Mouse (Mus musculus) heart, embryonic 15.5 days (tissue): ENCODE results near the gene Fndc11. TPM values are rescaled to one million over a fixed set of nuclear protein-coding genes. Genes with fewer than 3 reads are reported as not detected.
A peak's percentile ranks its signal among the peaks of the same experiment; 100 is the strongest.

ENCODE experiments used
- ATAC-seq: fragments of 200-750 bp; cut with Nextera tagmentation; replicated peaks from 2 replicates; pipeline ENCODE4 v1.8.0; 2017; ENCODE audit warnings: low read depth, moderate TSS enrichment; ENCODE audit not compliant: insufficient number of reproducible peaks, insufficient read depth, low FRiP score
- H3K27ac ChIP-seq: fragments of 300-500 bp; sonication (generic); 2 replicates; pipeline ENCODE4 v1.5.1; 2015; ENCODE audit warnings: mild to moderate bottlenecking, inconsistent platforms
- H3K27me3 ChIP-seq: fragments of 300-500 bp; sonication (generic); 2 replicates; pipeline ENCODE4 v1.6.1; 2015; ENCODE audit warnings: inconsistent platforms
- H3K36me3 ChIP-seq: fragments of 300-500 bp; sonication (generic); 2 replicates; pipeline ENCODE4 v1.6.1; 2015; ENCODE audit warnings: mild to moderate bottlenecking, inconsistent platforms
- H3K4me1 ChIP-seq: fragments of 300-500 bp; sonication (generic); replicated peaks from 2 replicates; pipeline ENCODE4 v1.6.1; 2015; ENCODE audit warnings: inconsistent platforms
- H3K4me2 ChIP-seq: fragments of 300-500 bp; sonication (generic); 2 replicates; pipeline ENCODE4 v1.6.1; 2015; ENCODE audit warnings: inconsistent platforms, mild to moderate bottlenecking, moderate library complexity
- H3K4me3 ChIP-seq: fragments of 300-500 bp; sonication (generic); 2 replicates; pipeline ENCODE4 v1.5.1; 2015; ENCODE audit warnings: mild to moderate bottlenecking, inconsistent platforms
- H3K9ac ChIP-seq: fragments of 300-500 bp; sonication (generic); 2 replicates; pipeline ENCODE4 v1.6.1; 2015; ENCODE audit warnings: mild to moderate bottlenecking, inconsistent platforms
- H3K9me3 ChIP-seq: fragments of 300-500 bp; sonication (generic); replicated peaks from 2 replicates; pipeline ENCODE4 v1.6.1; 2016; ENCODE audit warnings: inconsistent platforms
- WGBS: fragments of 180-500 bp; shearing (Covaris S2); methylation state at CpG from one replicate; pipeline ENCODE4 v1.1.7; 2015; ENCODE audit warnings: mixed read lengths; 5-methylcytosine and 5-hydroxymethylcytosine counted together
- polyA plus RNA-seq: library from polyadenylated mRNA; unstranded; fragments of >200 nt; fragmentation: Nextera tagmentation; extraction: Ambion mirVana; gene quantifications from 2 replicates; pipeline ENCODE4 v1.2.1, GENCODE M21; 2015

Gene Fndc11
- polyA plus RNA-seq, 1 experiment from 2014 or later, result 0.10 TPM

GRCm38 (mm10) chr2:181239261-181239660, 19.4 kb downstream of the Fndc11 start:
- H3K27me3 ChIP-seq, result no peaks in the 10 kb centered on the region
- H3K36me3 ChIP-seq, result no peaks in the 10 kb centered on the region
- ATAC-seq, result no peak
- no peak overlapping the region for H3K4me3 ChIP-seq
- 90% methylated on average over 9 of the region's 9 CpGs for WGBS
- H3K4me1 ChIP-seq, result peaks cover 15% of the 10 kb centered on the region; the same call in 1 of the 2 replicates
- H3K9me3 ChIP-seq, result no peaks in the 10 kb centered on the region
- no peak overlapping the region for H3K27ac ChIP-seq
- H3K4me2 ChIP-seq, result no peak overlapping the region
- no peak overlapping the region for H3K9ac ChIP-seq

GRCm38 (mm10) chr2:181240806-181241440, 21.1 kb downstream of the Fndc11 start:
- Histone ChIP-seq H3K4me3 (peak overlapping the region; percentile 66), H3K4me2 (peak overlapping the region; percentile 79), H3K36me3 (no peaks in the 10 kb centered on the region), H3K9ac (no peak overlapping the region), H3K27me3 (no peaks in the 10 kb centered on the region), H3K9me3 (no peaks in the 10 kb centered on the region), H3K4me1 (peaks cover 15% of the 10 kb centered on the region; the same call in 1 of the 2 replicates), H3K27ac (no peak overlapping the region)
- 83% methylated on average over 13 of the region's 13 CpGs for WGBS
- no peak for ATAC-seq

- Histone ChIP-seq H3K27me3 (no peaks in the 10 kb centered on the region), H3K4me2 (peak within 1 kb of the TSS; percentile 79), H3K9ac (peak within 1 kb of the TSS; percentile 64), H3K36me3 (no peaks in the 10 kb centered on the region), H3K4me3 (peak within 1 kb of the TSS; percentile 66), H3K4me1 (peaks cover 15% of the 10 kb centered on the region; the same call in 1 of the 2 replicates), H3K27ac (no peak within 1 kb of the TSS), H3K9me3 (no peaks in the 10 kb centered on the region)
- 8% methylated on average over 16 of the region's 16 CpGs for WGBS
- peak; percentile 49; the same call in 1 of the 2 replicates for ATAC-seq
Measured at GRCm38 (mm10) chr2:181241602-181242313, 21.9 kb downstream of the Fndc11 start, which contains the start of gene Helz2. TSS of gene Helz2 (minus strand) at chr2:181242027.

- H3K9me3 ChIP-seq, result no peaks in the 10 kb centered on the region
- H3K27ac ChIP-seq, result no peak overlapping the region
- no peak for ATAC-seq
- H3K4me3 ChIP-seq, result peak overlapping the region; percentile 66
- WGBS, result 70% methylated on average over 3 of the region's 3 CpGs
- no peaks in the 10 kb centered on the region for H3K36me3 ChIP-seq
- H3K9ac ChIP-seq, result peak overlapping the region; percentile 64; the same call in 1 of the 2 replicates
- no peaks in the 10 kb centered on the region for H3K27me3 ChIP-seq
- H3K4me1 ChIP-seq, result peaks cover 15% of the 10 kb centered on the region; the same call in 1 of the 2 replicates
- peak overlapping the region; percentile 79 for H3K4me2 ChIP-seq
Measured at GRCm38 (mm10) chr2:181242314-181242665, 22.5 kb downstream of the Fndc11 start.

GRCm38 (mm10) chr2:181243706-181244394, 24.0 kb downstream of the Fndc11 start:
- peaks cover 15% of the 10 kb centered on the region; the same call in 1 of the 2 replicates for H3K4me1 ChIP-seq
- no peak overlapping the region for H3K4me3 ChIP-seq
- 32% methylated on average over 11 of the region's 11 CpGs for whole genome bisulfite sequencing
- H3K36me3 ChIP-seq, result no peaks in the 10 kb centered on the region
- H3K4me2 ChIP-seq, result peak overlapping the region; percentile 13; the same call in 1 of the 2 replicates
- no peaks in the 10 kb centered on the region for H3K27me3 ChIP-seq
- H3K9ac ChIP-seq, result no peak overlapping the region
- no peak overlapping the region for H3K27ac ChIP-seq
- no peak for ATAC-seq
- H3K9me3 ChIP-seq, result no peaks in the 10 kb centered on the region

GRCm38 (mm10) chr2:181245031-181245430, 25.2 kb downstream of the Fndc11 start:
- ATAC-seq, result no peak
- Histone ChIP-seq H3K9me3 (no peaks in the 10 kb centered on the region), H3K9ac (no peak overlapping the region), H3K27ac (no peak overlapping the region), H3K4me1 (peaks cover 15% of the 10 kb centered on the region; the same call in 1 of the 2 replicates), H3K36me3 (no peaks in the 10 kb centered on the region), H3K4me2 (no peak overlapping the region), H3K27me3 (no peaks in the 10 kb centered on the region), H3K4me3 (no peak overlapping the region)
- 39% methylated on average over 2 of the region's 2 CpGs for WGBS

GRCm38 (mm10) chr2:181249217-181249616, 29.4 kb downstream of the Fndc11 start:
- H3K4me2 ChIP-seq, result no peak overlapping the region
- no peak overlapping the region for H3K27ac ChIP-seq
- H3K36me3 ChIP-seq, result peaks cover 18% of the 10 kb centered on the region
- 82% methylated on average over 10 of the region's 10 CpGs for WGBS
- no peaks in the 10 kb centered on the region for H3K27me3 ChIP-seq
- no peak overlapping the region for H3K4me3 ChIP-seq
- no peak overlapping the region for H3K9ac ChIP-seq
- no peaks in the 10 kb centered on the region for H3K9me3 ChIP-seq
- no peak for ATAC-seq
- H3K4me1 ChIP-seq, result no peaks in the 10 kb centered on the region

- 73% methylated on average over 1 of the region's 1 CpGs for WGBS
- H3K36me3 ChIP-seq, result peaks cover 41% of the 10 kb centered on the region
Measured at GRCm38 (mm10) chr2:181251841-181252240, 32.0 kb downstream of the Fndc11 start.

GRCm38 (mm10) chr2:181253248-181253647, 33.4 kb downstream of the Fndc11 start:
- 85% methylated on average over 1 of the region's 1 CpGs for WGBS
- H3K4me1 ChIP-seq, result no peaks in the 10 kb centered on the region
- no peak overlapping the region for H3K9ac ChIP-seq
- H3K4me2 ChIP-seq, result no peak overlapping the region
- H3K27me3 ChIP-seq, result no peaks in the 10 kb centered on the region
- H3K4me3 ChIP-seq, result no peak overlapping the region
- H3K27ac ChIP-seq, result no peak overlapping the region
- no peaks in the 10 kb centered on the region for H3K9me3 ChIP-seq
- ATAC-seq, result no peak
- peaks cover 46% of the 10 kb centered on the region for H3K36me3 ChIP-seq

More at GRCm38 (mm10) chr2:181251841-181252240, 32.0 kb downstream of the Fndc11 start:
- Histone ChIP-seq H3K4me3 (no peak overlapping the region), H3K4me2 (no peak overlapping the region), H3K9ac (no peak overlapping the region), H3K4me1 (no peaks in the 10 kb centered on the region), H3K27me3 (no peaks in the 10 kb centered on the region), H3K27ac (no peak overlapping the region), H3K9me3 (no peaks in the 10 kb centered on the region)
- ATAC-seq, result no peak

- Histone ChIP-seq H3K27me3 (no peaks in the 10 kb centered on the region), H3K27ac (no peak overlapping the region), H3K4me3 (no peak overlapping the region), H3K4me1 (no peaks in the 10 kb centered on the region), H3K9ac (no peak overlapping the region), H3K36me3 (peaks cover 70% of the 10 kb centered on the region), H3K4me2 (no peak overlapping the region), H3K9me3 (no peaks in the 10 kb centered on the region)
- no peak for ATAC-seq
- whole genome bisulfite sequencing, result 87% methylated on average over 2 of the region's 2 CpGs
Measured at GRCm38 (mm10) chr2:181266839-181267238, 47.0 kb downstream of the Fndc11 start.

GRCm38 (mm10) chr2:181272092-181272491, 52.3 kb downstream of the Fndc11 start:
- WGBS, result 82% methylated on average over 2 of the region's 2 CpGs
- Histone ChIP-seq H3K27me3 (no peaks in the 10 kb centered on the region), H3K4me1 (no peaks in the 10 kb centered on the region), H3K36me3 (peaks cover 43% of the 10 kb centered on the region), H3K4me3 (no peak overlapping the region), H3K27ac (no peak overlapping the region), H3K9me3 (no peaks in the 10 kb centered on the region), H3K4me2 (no peak overlapping the region), H3K9ac (no peak overlapping the region)
- ATAC-seq, result no peak
